ENCODE assay signal across 10 mouse cellular contexts in genomic region chr7:36892776-36893500, GRCm38 (mm10).
DNase-seq lines count a peak whose midpoint lies in the region; ATAC-seq lines count a peak whose summit lies in the region.
"Had no signal": no experiment of that assay in that cellular context is flagged by ENCODE, and none has a peak within 500 bp of the region (broad histone marks: within the 10 kb centered on the region; RNA-seq: fewer than 3 reads in every experiment).

No protein-coding gene starts in this region.

- ATAC-seq in limb, embryonic 11.5 days (ENCODE audit: insufficient number of reproducible peaks, low FRiP score, low TSS enrichment, low read depth) = no peak
- peak; percentile 75 for ATAC-seq in embryonic facial prominence, embryonic 13.5 days (ENCODE audit: insufficient number of reproducible peaks, insufficient read depth, low FRiP score, low TSS enrichment, low read depth)
- peak; percentile 73 for ATAC-seq in hindbrain, embryonic 12.5 days (ENCODE audit: low FRiP score)
- ATAC-seq in neural tube, embryonic 13.5 days (ENCODE audit: low read depth) = peak; percentile 44; the same call in 1 of the 2 replicates

- H3K4me2 ChIP-seq in limb, embryonic 11.5 days (ENCODE audit: low read depth, severe bottlenecking) = no peak overlapping the region
- peak overlapping the region; percentile 5 for H3K4me2 ChIP-seq in embryonic facial prominence, embryonic 13.5 days
- no peak overlapping the region for H3K4me2 ChIP-seq in hindbrain, embryonic 12.5 days (replicated peaks)
- H3K4me2 ChIP-seq in neural tube, embryonic 13.5 days = no peak overlapping the region
- H3K4me2 ChIP-seq: heart, embryonic 13.5 days had no signal

- no peaks in the 10 kb centered on the region for H3K9me3 ChIP-seq in limb, embryonic 11.5 days (ENCODE audit: control insufficient read depth, low read length)
- H3K9me3 ChIP-seq in limb, embryonic 10.5 days (replicated peaks) = no peaks in the 10 kb centered on the region
- H3K9me3 ChIP-seq in embryonic facial prominence, embryonic 13.5 days = no peaks in the 10 kb centered on the region
- peaks cover 6% of the 10 kb centered on the region; the same call in 1 of the 2 replicates for H3K9me3 ChIP-seq in hindbrain, embryonic 12.5 days (replicated peaks)
- no peaks in the 10 kb centered on the region; the same call in 1 of the 2 replicates for H3K9me3 ChIP-seq in neural tube, embryonic 13.5 days

- H3K4me3 ChIP-seq in limb, embryonic 11.5 days (ENCODE audit: low read depth, low read length) = no peak overlapping the region
- no peak overlapping the region for H3K4me3 ChIP-seq in limb, embryonic 10.5 days
- no peak overlapping the region for H3K4me3 ChIP-seq in embryonic facial prominence, embryonic 13.5 days
- no peak overlapping the region for H3K4me3 ChIP-seq in hindbrain, embryonic 12.5 days
- no peak overlapping the region for H3K4me3 ChIP-seq in neural tube, embryonic 13.5 days
- H3K4me3 ChIP-seq: heart, embryonic 13.5 days had no signal

- H3K4me1 ChIP-seq in limb, embryonic 11.5 days (ENCODE audit: control insufficient read depth, insufficient read depth, low read length) = peaks cover 4% of the 10 kb centered on the region; the same call in 1 of the 2 replicates
- H3K4me1 ChIP-seq in limb, embryonic 10.5 days = peaks cover 18% of the 10 kb centered on the region
- H3K4me1 ChIP-seq in embryonic facial prominence, embryonic 13.5 days = peaks cover 29% of the 10 kb centered on the region
- H3K4me1 ChIP-seq in hindbrain, embryonic 12.5 days = peaks cover 23% of the 10 kb centered on the region
- peaks cover 50% of the 10 kb centered on the region for H3K4me1 ChIP-seq in neural tube, embryonic 13.5 days (replicated peaks)

- H3K9ac ChIP-seq in limb, embryonic 11.5 days (ENCODE audit: low read length) = no peak overlapping the region
- H3K9ac ChIP-seq in embryonic facial prominence, embryonic 13.5 days = no peak overlapping the region
- no peak overlapping the region for H3K9ac ChIP-seq in hindbrain, embryonic 12.5 days
- no peak overlapping the region for H3K9ac ChIP-seq in neural tube, embryonic 13.5 days
- H3K9ac ChIP-seq: heart, embryonic 13.5 days had no signal

- H3K27me3 ChIP-seq in limb, embryonic 11.5 days (ENCODE audit: control insufficient read depth, insufficient read depth, low read length) = no peaks in the 10 kb centered on the region
- H3K27me3 ChIP-seq in limb, embryonic 10.5 days (ENCODE audit: low read depth, poor library complexity, severe bottlenecking) = no peaks in the 10 kb centered on the region
- H3K27me3 ChIP-seq in embryonic facial prominence, embryonic 13.5 days = peaks cover 6% of the 10 kb centered on the region; the same call in 1 of the 2 replicates
- no peaks in the 10 kb centered on the region for H3K27me3 ChIP-seq in hindbrain, embryonic 12.5 days
- H3K27me3 ChIP-seq in neural tube, embryonic 13.5 days = no peaks in the 10 kb centered on the region
- H3K27me3 ChIP-seq: heart, embryonic 13.5 days had no signal

- WGBS in limb, embryonic 11.5 days = 63% methylated on average over 18 of the region's 18 CpGs
- WGBS in limb, embryonic 10.5 days = 76% methylated on average over 18 of the region's 18 CpGs
- 30% methylated on average over 18 of the region's 18 CpGs for WGBS in embryonic facial prominence, embryonic 13.5 days
- 42% methylated on average over 18 of the region's 18 CpGs for WGBS in hindbrain, embryonic 12.5 days
- WGBS in neural tube, embryonic 13.5 days = 47% methylated on average over 18 of the region's 18 CpGs

- H3K36me3 ChIP-seq in limb, embryonic 11.5 days (ENCODE audit: control insufficient read depth, insufficient read depth, low read length) = no peaks in the 10 kb centered on the region
- no peaks in the 10 kb centered on the region for H3K36me3 ChIP-seq in limb, embryonic 10.5 days
- no peaks in the 10 kb centered on the region for H3K36me3 ChIP-seq in embryonic facial prominence, embryonic 13.5 days
- no peaks in the 10 kb centered on the region for H3K36me3 ChIP-seq in hindbrain, embryonic 12.5 days
- no peaks in the 10 kb centered on the region for H3K36me3 ChIP-seq in neural tube, embryonic 13.5 days
- H3K36me3 ChIP-seq: heart, embryonic 13.5 days had no signal

- H3K27ac ChIP-seq in limb, embryonic 11.5 days (replicated peaks; ENCODE audit: low read depth, low read length) = no peak overlapping the region
- H3K27ac ChIP-seq in limb, embryonic 10.5 days = no peak overlapping the region
- H3K27ac ChIP-seq in embryonic facial prominence, embryonic 13.5 days = peak overlapping the region; percentile 45; the same call in 1 of the 2 replicates
- no peak overlapping the region for H3K27ac ChIP-seq in hindbrain, embryonic 12.5 days
- peak overlapping the region; percentile 62 for H3K27ac ChIP-seq in neural tube, embryonic 13.5 days (replicated peaks)
- H3K27ac ChIP-seq: heart, embryonic 13.5 days had no signal

- peak; percentile 28 for DNase-seq in limb, embryonic 11.5 days (ENCODE audit: low spot score)
- no peak for DNase-seq in limb, embryonic 10.5 days (ENCODE audit: low spot score)
- no peak for DNase-seq in gastrocnemius, postnatal 25 days
- DNase-seq in frontal cortex, postnatal 36 days (ENCODE audit: low spot score in 2 of 2) = no peak
- no peak for DNase-seq in thymus, postnatal 0 days (ENCODE audit: low spot score)
- DNase-seq: adrenal gland, adult 2 months had no signal

Comparison
In these comparisons a context has a peak if more than half of its experiments do, and no peak if none do; other contexts are left out.
1. H3K27ac ChIP-seq: peak in embryonic facial prominence, embryonic 13.5 days (single experiment) and neural tube, embryonic 13.5 days (single experiment); none in limb, embryonic 11.5 days (single experiment), limb, embryonic 10.5 days (single experiment) and hindbrain, embryonic 12.5 days (single experiment).